Mouse (Mus musculus): ENCODE data around the gene Chp1.

GRCm38 (mm10) chr2:119561794-119562193, 14.3 kb downstream of the Chp1 start:
- TF ChIP-seq POLR2A (IDR thresholded peaks at IDR 0.05; ENCODE audit: borderline replicate concordance, low read depth, low read length): no peak
- TF ChIP-seq CTCF (IDR thresholded peaks at IDR 0.05; ENCODE audit: low read depth, low read length): no peak

All from bone marrow macrophage, adult 2 months (primary cell).